Mouse (Mus musculus): Measurements from ENCODE around the gene Olfr877. TPM values are rescaled to one million over a fixed set of nuclear protein-coding genes. Genes with fewer than 3 reads are reported as not detected.

Olfr877 gene
- polyA plus RNA-seq, 1 experiment, result not detected

- H3K27ac ChIP-seq (ENCODE audit: control insufficient read depth, insufficient read depth, low read depth, low read length, poor library complexity), result no peak overlapping the region
- H3K4me3 ChIP-seq (replicated peaks; ENCODE audit: control insufficient read depth, low read depth, low read length), result no peak overlapping the region
- TF ChIP-seq POLR2A (IDR thresholded peaks at IDR 0.05; ENCODE audit: borderline replicate concordance, control insufficient read depth, low read depth, low read length) (no peak), CTCF (IDR thresholded peaks at IDR 0.05; ENCODE audit: control insufficient read depth, insufficient read depth, low read length) (no peak)
- H3K4me1 ChIP-seq (ENCODE audit: control insufficient read depth, insufficient read depth, low read length), result no peaks in the 10 kb centered on the region
- 46% methylated on average over 1 of the region's 1 CpGs for WGBS
Observed at GRCm38 (mm10) chr9:37870246-37870645, 16.2 kb downstream of the Olfr877 start.

GRCm38 (mm10) chr9:37871097-37871496 lies 17.0 kb downstream of the Olfr877 start:
- H3K4me3 ChIP-seq (replicated peaks; ENCODE audit: control insufficient read depth, low read depth, low read length), result no peak overlapping the region

GRCm38 (mm10) chr9:37871536-37871935 lies 17.5 kb downstream of the Olfr877 start:
- no peak for TF ChIP-seq POLR2A (IDR thresholded peaks at IDR 0.05; ENCODE audit: borderline replicate concordance, control insufficient read depth, low read depth, low read length)
- TF ChIP-seq CTCF (IDR thresholded peaks at IDR 0.05; ENCODE audit: control insufficient read depth, insufficient read depth, low read length), result no peak
- Histone ChIP-seq H3K4me1 (ENCODE audit: control insufficient read depth, insufficient read depth, low read length) (no peaks in the 10 kb centered on the region), H3K4me3 (replicated peaks; ENCODE audit: control insufficient read depth, low read depth, low read length) (no peak overlapping the region), H3K27ac (ENCODE audit: control insufficient read depth, insufficient read depth, low read depth, low read length, poor library complexity) (no peak overlapping the region)
- WGBS, result 44% methylated on average over 1 of the region's 1 CpGs

More at GRCm38 (mm10) chr9:37871097-37871496, 17.0 kb downstream of the Olfr877 start:
- Histone ChIP-seq H3K4me1 (ENCODE audit: control insufficient read depth, insufficient read depth, low read length) (no peaks in the 10 kb centered on the region), H3K27ac (ENCODE audit: control insufficient read depth, insufficient read depth, low read depth, low read length, poor library complexity) (no peak overlapping the region)
- TF ChIP-seq POLR2A (IDR thresholded peaks at IDR 0.05; ENCODE audit: borderline replicate concordance, control insufficient read depth, low read depth, low read length), result no peak
- no peak for TF ChIP-seq CTCF (IDR thresholded peaks at IDR 0.05; ENCODE audit: control insufficient read depth, insufficient read depth, low read length)
- WGBS, result 62% methylated on average over 1 of the region's 1 CpGs

GRCm38 (mm10) chr9:37890960-37891359 lies 36.9 kb downstream of the Olfr877 start:
- WGBS, result 44% methylated on average over 2 of the region's 2 CpGs
- no peaks in the 10 kb centered on the region for H3K4me1 ChIP-seq (ENCODE audit: control insufficient read depth, insufficient read depth, low read length)

GRCm38 (mm10) chr9:37896661-37897060 lies 42.6 kb downstream of the Olfr877 start, which contains the start of gene Olfr145:
Gene Olfr145 (plus strand): TSS chr9:37896724.
- Histone ChIP-seq H3K4me3 (replicated peaks; ENCODE audit: control insufficient read depth, low read depth, low read length) (no peak within 1 kb of the TSS), H3K27ac (ENCODE audit: control insufficient read depth, insufficient read depth, low read depth, low read length, poor library complexity) (no peak within 1 kb of the TSS), H3K4me1 (ENCODE audit: control insufficient read depth, insufficient read depth, low read length) (no peaks in the 10 kb centered on the region)
- TF ChIP-seq POLR2A (IDR thresholded peaks at IDR 0.05; ENCODE audit: borderline replicate concordance, control insufficient read depth, low read depth, low read length) (no peak), CTCF (IDR thresholded peaks at IDR 0.05; ENCODE audit: control insufficient read depth, insufficient read depth, low read length) (no peak)
- WGBS, result 52% methylated on average over 2 of the region's 2 CpGs

More at GRCm38 (mm10) chr9:37890960-37891359, 36.9 kb downstream of the Olfr877 start:
- Histone ChIP-seq H3K4me3 (replicated peaks; ENCODE audit: control insufficient read depth, low read depth, low read length) (no peak overlapping the region), H3K27ac (ENCODE audit: control insufficient read depth, insufficient read depth, low read depth, low read length, poor library complexity) (no peak overlapping the region)
- TF ChIP-seq POLR2A (IDR thresholded peaks at IDR 0.05; ENCODE audit: borderline replicate concordance, control insufficient read depth, low read depth, low read length), result no peak
- TF ChIP-seq CTCF (IDR thresholded peaks at IDR 0.05; ENCODE audit: control insufficient read depth, insufficient read depth, low read length), result no peak

GRCm38 (mm10) chr9:37905555-37905954 lies 51.5 kb downstream of the Olfr877 start:
- 62% methylated on average over 3 of the region's 3 CpGs for WGBS
- H3K27ac ChIP-seq (ENCODE audit: control insufficient read depth, insufficient read depth, low read depth, low read length, poor library complexity), result no peak overlapping the region
- TF ChIP-seq POLR2A (IDR thresholded peaks at IDR 0.05; ENCODE audit: borderline replicate concordance, control insufficient read depth, low read depth, low read length) (no peak), CTCF (IDR thresholded peaks at IDR 0.05; ENCODE audit: control insufficient read depth, insufficient read depth, low read length) (no peak)
- no peaks in the 10 kb centered on the region for H3K4me1 ChIP-seq (ENCODE audit: control insufficient read depth, insufficient read depth, low read length)
- no peak overlapping the region for H3K4me3 ChIP-seq (replicated peaks; ENCODE audit: control insufficient read depth, low read depth, low read length)

Other genes starting within 250 kb of the Olfr877 start
- 1.4 and 3.7 TPM in 2 replicates for gene Spa17, start 240.5 kb upstream of the Olfr877 start, polyA plus RNA-seq (2011; ENCODE audit: insufficient read depth, insufficient read length, low replicate concordance, missing spikeins)
- gene Tbrg1, start 197.0 kb upstream of the Olfr877 start, polyA plus RNA-seq (2011; ENCODE audit: insufficient read depth, insufficient read length, low replicate concordance, missing spikeins), result 17.4 and 49.2 TPM in 2 replicates
- gene Panx3, start 185.0 kb upstream of the Olfr877 start, polyA plus RNA-seq (2011; ENCODE audit: insufficient read depth, insufficient read length, low replicate concordance, missing spikeins), result not detected in 2 replicates
- 0.36 and 0.57 TPM in 2 replicates for gene Olfr160, start 138.0 kb upstream of the Olfr877 start, polyA plus RNA-seq (2011; ENCODE audit: insufficient read depth, insufficient read length, low replicate concordance, missing spikeins)
- not detected in 2 replicates for gene Olfr874, start 109.2 kb upstream of the Olfr877 start, polyA plus RNA-seq (2011; ENCODE audit: insufficient read depth, insufficient read length, low replicate concordance, missing spikeins)
- gene Olfr875, start 82.4 kb upstream of the Olfr877 start, polyA plus RNA-seq (2011; ENCODE audit: insufficient read depth, insufficient read length, low replicate concordance, missing spikeins), result not detected in 2 replicates
- gene Olfr876, start 51.2 kb upstream of the Olfr877 start, polyA plus RNA-seq (2011; ENCODE audit: insufficient read depth, insufficient read length, low replicate concordance, missing spikeins), result not detected in 2 replicates
- not detected in 2 replicates for gene Olfr145, start 42.5 kb downstream of the Olfr877 start, polyA plus RNA-seq (2011; ENCODE audit: insufficient read depth, insufficient read length, low replicate concordance, missing spikeins)
- not detected in 2 replicates for gene Olfr878, start 63.6 kb downstream of the Olfr877 start, polyA plus RNA-seq (2011; ENCODE audit: insufficient read depth, insufficient read length, low replicate concordance, missing spikeins)
- 0.35 TPM in 1 of 2 replicates, not detected in the other for gene Olfr881, start 137.6 kb downstream of the Olfr877 start, polyA plus RNA-seq (2011; ENCODE audit: insufficient read depth, insufficient read length, low replicate concordance, missing spikeins)
- gene Olfr883, start 171.5 kb downstream of the Olfr877 start, polyA plus RNA-seq (2011; ENCODE audit: insufficient read depth, insufficient read length, low replicate concordance, missing spikeins), result not detected in 2 replicates
- gene Olfr884, start 192.3 kb downstream of the Olfr877 start, polyA plus RNA-seq (2011; ENCODE audit: insufficient read depth, insufficient read length, low replicate concordance, missing spikeins), result not detected in 2 replicates
- gene Olfr885, start 207.1 kb downstream of the Olfr877 start, polyA plus RNA-seq (2011; ENCODE audit: insufficient read depth, insufficient read length, low replicate concordance, missing spikeins), result not detected in 2 replicates
- 0.16 and 0.95 TPM in 2 replicates for gene Olfr887, start 229.8 kb downstream of the Olfr877 start, polyA plus RNA-seq (2011; ENCODE audit: insufficient read depth, insufficient read length, low replicate concordance, missing spikeins)